In genomic region chr17:8507654-8508053, GRCm38 (mm10) we compare ENCODE assay signal across 11 mouse cellular contexts. TPM values are rescaled to one million over a fixed set of nuclear protein-coding genes. Genes with fewer than 3 reads are reported as not detected.
DNase-seq lines count a peak whose midpoint lies in the region; ATAC-seq and TF ChIP-seq lines count a peak whose summit lies in the region.
"Had no signal": no experiment of that assay in that cellular context is flagged by ENCODE, and none has a peak within 500 bp of the region (broad histone marks: within the 10 kb centered on the region; RNA-seq: fewer than 3 reads in every experiment).

No protein-coding gene starts in this region.

- no peak for DNase-seq in gastrocnemius, adult 2 months
- no peak for DNase-seq in gastrocnemius, postnatal 14 days
- no peak for DNase-seq in MEL (ENCODE audit: low read depth, low spot score)
- no peak for DNase-seq in midbrain, embryonic 10.5 days (ENCODE audit: low spot score)
- DNase-seq in spleen, adult 12 weeks (ENCODE audit: low spot score), result no peak
- DNase-seq in gastrocnemius, postnatal 36 days, result no peak

- no peak for TF ChIP-seq POLR2A in MEL (IDR thresholded peaks at IDR 0.05; ENCODE audit: control insufficient read depth in 1 of 2, insufficient read depth in 1 of 2, low read depth in 1 of 2, low read length in 2 of 2, poor library complexity in 1 of 2)

- TF ChIP-seq CTCF in gastrocnemius, adult 2 months (IDR thresholded peaks at IDR 0.05), result no peak
- no peak for TF ChIP-seq CTCF in MEL (IDR thresholded peaks at IDR 0.05 in 2 of 3, conservative IDR thresholded peaks at IDR 0.05 in 1 of 3; ENCODE audit: control insufficient read depth in 1 of 3, insufficient read depth in 1 of 3, low read depth in 2 of 3, low read length in 3 of 3, poor library complexity in 1 of 3, severe bottlenecking in 1 of 3)

- peak; percentile 37 for ATAC-seq in forebrain, embryonic 12.5 days (ENCODE audit: low FRiP score)
- no peak for ATAC-seq in erythroblast, adult 5-6 weeks (replicated peaks; ENCODE audit: low FRiP score, poor library complexity, severe bottlenecking)

- H3K4me1 ChIP-seq in MEL (ENCODE audit: control insufficient read depth in 1 of 2, insufficient read depth in 2 of 2, low read length in 2 of 2), result peaks cover 12 to 40% of the 10 kb centered on the region in 2 experiments
- peaks cover 37% of the 10 kb centered on the region for H3K4me1 ChIP-seq in forebrain, embryonic 12.5 days
- peaks cover 36% of the 10 kb centered on the region for H3K4me1 ChIP-seq in midbrain, embryonic 10.5 days
- H3K4me1 ChIP-seq: liver, embryonic 15.5 days had no signal

- H3K9ac ChIP-seq in MEL (ENCODE audit: control insufficient read depth, low read depth, low read length, poor library complexity, severe bottlenecking), result peak overlapping the region; percentile 8; the same call in 1 of the 2 replicates
- H3K9ac ChIP-seq in forebrain, embryonic 12.5 days, result no peak overlapping the region
- H3K9ac ChIP-seq: liver, embryonic 15.5 days had no signal

- peak overlapping the region; percentile 43; the same call in 1 of the 2 replicates for H3K4me3 ChIP-seq in gastrocnemius, adult 2 months
- no peak overlapping the region for H3K4me3 ChIP-seq in MEL (ENCODE audit: control insufficient read depth in 1 of 2, insufficient read depth in 1 of 2, low read depth in 2 of 2, low read length in 2 of 2)
- H3K4me3 ChIP-seq in forebrain, embryonic 12.5 days (replicated peaks), result peak overlapping the region; percentile 27; the same call in 1 of the 2 replicates
- peak overlapping the region; percentile 48 for H3K4me3 ChIP-seq in midbrain, embryonic 10.5 days
- H3K4me3 ChIP-seq: liver, embryonic 15.5 days had no signal

- H3K79me2 ChIP-seq in MEL (ENCODE audit: control insufficient read depth, insufficient read depth, low read length, poor library complexity), result no peaks in the 10 kb centered on the region; the same call in 1 of the 2 replicates

- no peaks in the 10 kb centered on the region for H3K9me3 ChIP-seq in MEL (replicated peaks; ENCODE audit: insufficient read depth, low read length)
- H3K9me3 ChIP-seq in forebrain, embryonic 12.5 days, result no peaks in the 10 kb centered on the region
- no peaks in the 10 kb centered on the region for H3K9me3 ChIP-seq in midbrain, embryonic 10.5 days (replicated peaks)
- H3K9me3 ChIP-seq: liver, embryonic 15.5 days had no signal

- no peaks in the 10 kb centered on the region for H3K27me3 ChIP-seq in MEL (ENCODE audit: control insufficient read depth in 1 of 2, insufficient read depth in 2 of 2, low read length in 2 of 2)
- H3K27me3 ChIP-seq in forebrain, embryonic 12.5 days, result peaks cover 21% of the 10 kb centered on the region
- peaks cover 13% of the 10 kb centered on the region for H3K27me3 ChIP-seq in midbrain, embryonic 10.5 days (ENCODE audit: low read depth, poor library complexity, severe bottlenecking)

- H3K36me3 ChIP-seq in MEL (ENCODE audit: control insufficient read depth in 1 of 2, insufficient read depth in 2 of 2, low read length in 2 of 2), result peaks cover 0 to 39% of the 10 kb centered on the region in 2 experiments; a peak in 2 of 4 replicates
- no peaks in the 10 kb centered on the region for H3K36me3 ChIP-seq in forebrain, embryonic 12.5 days (replicated peaks)
- H3K36me3 ChIP-seq in midbrain, embryonic 10.5 days, result no peaks in the 10 kb centered on the region
- H3K36me3 ChIP-seq: liver, embryonic 15.5 days had no signal

- peak overlapping the region; percentile 79 for H3K27ac ChIP-seq in gastrocnemius, adult 2 months
- peak overlapping the region; percentile 58 for H3K27ac ChIP-seq in MEL (ENCODE audit: control insufficient read depth, low read depth, low read length)
- peak overlapping the region; percentile 48; the same call in 1 of the 2 replicates for H3K27ac ChIP-seq in forebrain, embryonic 12.5 days
- H3K27ac ChIP-seq in midbrain, embryonic 10.5 days (replicated peaks), result no peak overlapping the region
- H3K27ac ChIP-seq: liver, embryonic 15.5 days had no signal

- TF ChIP-seq RAD21 in MEL (IDR thresholded peaks at IDR 0.05; ENCODE audit: low read depth, low read length), result no peak

- H3K4me2 ChIP-seq in forebrain, embryonic 12.5 days, result peak overlapping the region; percentile 52
- H3K4me2 ChIP-seq: liver, embryonic 15.5 days had no signal

- intact Hi-C loops in gastrocnemius, adult 2 months (cut with DNase I), result loop anchor here (5.0 kb wide), 1 partner anchor 225 kb away; the partner anchor contains the start of gene Mpc1
- intact Hi-C loops in gastrocnemius, postnatal 14 days (cut with DNase I; ENCODE audit: low total_unique reads), result no loop called here
- intact Hi-C loops in gastrocnemius, postnatal 36 days (cut with DNase I), result loop anchor here (2.0 kb wide), 1 partner anchor 15 kb away; no protein-coding TSS in a partner anchor

- TF ChIP-seq EP300 in MEL (IDR thresholded peaks at IDR 0.05; ENCODE audit: low read depth in 1 of 2, low read length in 2 of 2), result no peak

- 4% methylated on average over 3 of the region's 3 CpGs for WGBS in forebrain, embryonic 12.5 days
- 5% methylated on average over 3 of the region's 3 CpGs for WGBS in midbrain, embryonic 10.5 days

TF ChIP-seq in MEL, 35 proteins besides CTCF, POLR2A, EP300 and RAD21:
- TF ChIP-seq CHD1 (IDR thresholded peaks at IDR 0.05; ENCODE audit: low read depth, low read length), result no peak
- TF ChIP-seq TAL1 (IDR thresholded peaks at IDR 0.05; ENCODE audit: low read length), result no peak
- TF ChIP-seq USF1 (IDR thresholded peaks at IDR 0.05; ENCODE audit: low read depth, low read length), result no peak
- no peak for TF ChIP-seq MXI1 (IDR thresholded peaks at IDR 0.05; ENCODE audit: low read depth, low read length)
- TF ChIP-seq GATA1 (IDR thresholded peaks at IDR 0.05; ENCODE audit: low read depth, low read length), result no peak
TF ChIP-seq in MEL: peak in this region for 0.

RNA-seq across cellular contexts. Expression of gene Pde10a, which starts 17.5 kb away (rescaled TPM):
- 1 to 10 TPM; 4.0 to 6.0 TPM for total RNA-seq in gastrocnemius, adult 2 months (2021)
- total RNA-seq in gastrocnemius, postnatal 14 days (2021), result 1 to 10 TPM; 5.2 to 6.5 TPM
- 2.8 and 3.1 TPM in 2 replicates for total RNA-seq in MEL (2012; rRNA removed)
- polyA plus RNA-seq in MEL (2012; ENCODE audit: insufficient read depth in 1 of 2, insufficient read length in 2 of 2, low read depth in 1 of 2, low replicate concordance in 2 of 2, missing spikeins in 1 of 2), result 1 to 10 TPM in 1 of 2 experiments, not detected in 1; 6.9 TPM
- polyA plus RNA-seq in forebrain, embryonic 12.5 days (2016; fragmentation: Nextera tagmentation; extraction: Ambion mirVana), result 9.0 and 10.7 TPM in 2 replicates
- 4.3 and 5.3 TPM in 2 replicates for polyA plus RNA-seq in midbrain, embryonic 10.5 days (2016; fragmentation: Nextera tagmentation; extraction: Ambion mirVana)
- 0.63 and 0.77 TPM in 2 replicates for total RNA-seq in erythroblast, adult 5-6 weeks (2015; ENCODE audit: low replicate concordance)
- total RNA-seq in erythroblast, adult 5-6 weeks (2017; ENCODE audit: low replicate concordance), result 0.42 TPM in 1 of 2 replicates, not detected in the other
- total RNA-seq in gastrocnemius, postnatal 36 days (2021), result 1 to 10 TPM; 3.9 to 4.5 TPM
- total RNA-seq: neutrophil, adult 5-6 weeks had no signal

RNA-seq across cellular contexts. Expression of gene Gm17087, which starts 59.1 kb away (rescaled TPM):
- not detected for total RNA-seq in gastrocnemius, adult 2 months (2021)
- not detected for total RNA-seq in gastrocnemius, postnatal 14 days (2021)
- total RNA-seq in MEL (2012; rRNA removed), result not detected in 2 replicates
- under 1 TPM in 1 of 2 experiments, not detected in 1; 0.17 TPM for polyA plus RNA-seq in MEL (2012; ENCODE audit: insufficient read depth in 1 of 2, insufficient read length in 2 of 2, low read depth in 1 of 2, low replicate concordance in 2 of 2, missing spikeins in 1 of 2)
- not detected in 2 replicates for polyA plus RNA-seq in forebrain, embryonic 12.5 days (2016; fragmentation: Nextera tagmentation; extraction: Ambion mirVana)
- not detected in 2 replicates for polyA plus RNA-seq in midbrain, embryonic 10.5 days (2016; fragmentation: Nextera tagmentation; extraction: Ambion mirVana)
- total RNA-seq in erythroblast, adult 5-6 weeks (2015; ENCODE audit: low replicate concordance), result not detected in 2 replicates
- not detected in 2 replicates for total RNA-seq in erythroblast, adult 5-6 weeks (2017; ENCODE audit: low replicate concordance)
- not detected for total RNA-seq in gastrocnemius, postnatal 36 days (2021)
- total RNA-seq: adrenal gland, adult 2 months; neutrophil, adult 5-6 weeks had no signal
- polyA plus RNA-seq: adrenal gland, adult 2 months; liver, embryonic 15.5 days had no signal

Comparison
In these comparisons a context has a peak if more than half of its experiments do, and no peak if none do; other contexts are left out.
1. H3K4me3 ChIP-seq: peak in gastrocnemius, adult 2 months (single experiment), forebrain, embryonic 12.5 days (single experiment) and midbrain, embryonic 10.5 days (single experiment); none in MEL (0 of 2).